Mouse (Mus musculus) ovary, adult 18-20 months (tissue): ENCODE results near the gene Adat1.

Experiments used
- DNase-seq: peaks from one replicate; pipeline ENCODE4 v3.0.0; 2022; ENCODE audit warnings: low spot score, mixed read lengths

Gene Adat1

DNA sequence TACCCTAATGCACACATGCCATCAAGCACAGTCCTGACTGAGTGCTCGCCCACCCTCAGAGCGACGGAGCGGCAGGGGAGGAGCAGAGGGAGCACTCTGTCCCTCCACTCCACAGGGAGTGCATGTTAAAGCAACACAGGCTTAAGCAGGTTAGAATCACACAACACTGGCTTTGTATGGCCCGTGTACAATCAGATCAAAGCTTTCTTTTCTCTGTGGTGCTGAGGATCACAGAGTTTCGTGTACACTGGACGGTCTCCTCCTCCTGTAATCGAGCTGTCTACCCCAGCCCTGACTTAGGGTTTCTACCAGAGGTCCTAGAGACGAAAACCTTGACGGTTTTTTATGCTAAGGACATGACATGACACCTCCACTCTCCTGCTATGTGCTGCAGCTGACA is 23.6 kb downstream of the Adat1 start:
- no peak for DNase-seq

GRCm38 (mm10) chr8:111967246-111967870 is 24.7 kb downstream of the Adat1 start:
- no peak for DNase-seq

GRCm38 (mm10) chr8:111964849-111965561 is 27.1 kb downstream of the Adat1 start:
- DNase-seq, result no peak

- DNase-seq, result no peak
These were observed 27.8 kb downstream of the Adat1 start for GRCm38 (mm10) chr8:111964351-111964750.

GRCm38 (mm10) chr8:111963546-111963945 is 28.6 kb downstream of the Adat1 start:
- DNase-seq, result no peak

- no peak for DNase-seq
These were observed 29.0 kb downstream of the Adat1 start for GRCm38 (mm10) chr8:111963091-111963490.

- DNase-seq, result no peak
These were observed 29.5 kb downstream of the Adat1 start for GRCm38 (mm10) chr8:111962589-111962988.

GRCm38 (mm10) chr8:111961330-111961729 is 30.8 kb downstream of the Adat1 start:
- DNase-seq, result no peak

- no peak for DNase-seq
These were observed 31.3 kb downstream of the Adat1 start for GRCm38 (mm10) chr8:111960591-111961321.

DNA sequence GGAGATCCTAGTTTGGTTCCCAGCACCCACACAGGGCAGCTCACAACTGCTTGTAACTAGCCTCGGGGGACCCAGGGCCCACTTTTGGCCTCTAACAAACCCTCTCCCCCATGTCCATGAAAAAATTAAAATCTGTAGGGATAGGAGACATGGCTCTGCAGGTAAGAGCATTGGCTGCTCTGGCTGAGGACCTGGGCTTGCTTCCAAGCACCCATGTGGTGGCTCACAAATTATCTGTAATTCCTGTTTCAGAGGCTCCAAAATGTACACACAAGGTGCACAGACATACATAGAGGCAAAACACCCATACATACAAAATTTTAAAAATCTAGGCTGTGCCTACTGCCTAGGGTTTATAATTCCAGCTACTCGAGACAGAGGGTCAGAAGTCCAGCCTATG is 34.9 kb downstream of the Adat1 start:
- no peak for DNase-seq

- DNase-seq, result no peak
These were observed 36.2 kb downstream of the Adat1 start for GRCm38 (mm10) chr8:111955879-111956278.

- DNase-seq, result no peak
These were observed 37.1 kb downstream of the Adat1 start for GRCm38 (mm10) chr8:111954844-111955594.

DNA sequence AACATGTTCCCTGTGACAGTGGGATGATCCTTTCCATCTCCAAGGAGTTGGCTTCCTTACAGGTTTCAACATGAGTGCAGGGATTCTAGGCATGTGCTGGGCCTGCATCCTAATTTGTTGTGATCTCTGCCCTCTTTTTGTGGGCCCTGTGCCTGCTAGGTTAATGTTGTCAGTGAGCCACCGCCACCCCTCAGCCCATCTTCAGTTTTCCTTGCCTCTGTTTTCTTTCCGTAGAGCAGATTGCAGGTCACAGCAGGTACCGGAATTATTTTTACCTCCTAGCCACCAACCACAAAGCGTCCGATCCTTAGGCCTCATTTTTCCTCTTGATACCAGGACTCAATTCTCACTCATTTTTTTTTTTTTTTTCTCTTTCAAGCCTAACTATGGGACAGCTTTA is 40.2 kb downstream of the Adat1 start:
- no peak for DNase-seq

DNA sequence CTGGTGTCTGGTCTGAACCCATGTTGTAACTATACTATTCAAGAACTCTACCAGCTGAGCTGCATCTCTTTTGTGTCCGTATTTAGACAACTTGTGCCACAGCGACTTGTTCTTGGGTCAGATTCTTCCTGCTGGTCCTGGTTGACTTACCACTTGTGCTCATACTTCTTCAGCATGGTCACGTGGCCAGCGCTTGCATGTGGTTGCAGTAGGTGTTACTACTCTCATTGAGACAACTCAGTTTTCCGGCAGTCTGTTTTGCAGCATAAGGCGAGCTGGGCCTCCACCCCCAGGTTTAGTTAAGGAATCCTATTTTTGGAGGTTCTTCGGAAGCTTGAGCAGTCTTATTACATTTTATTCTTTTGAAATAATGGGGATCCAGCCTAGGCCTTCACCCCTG is 40.8 kb downstream of the Adat1 start:
- DNase-seq, result no peak

- no peak for DNase-seq
These were observed 41.3 kb downstream of the Adat1 start for GRCm38 (mm10) chr8:111950846-111951245.

DNA sequence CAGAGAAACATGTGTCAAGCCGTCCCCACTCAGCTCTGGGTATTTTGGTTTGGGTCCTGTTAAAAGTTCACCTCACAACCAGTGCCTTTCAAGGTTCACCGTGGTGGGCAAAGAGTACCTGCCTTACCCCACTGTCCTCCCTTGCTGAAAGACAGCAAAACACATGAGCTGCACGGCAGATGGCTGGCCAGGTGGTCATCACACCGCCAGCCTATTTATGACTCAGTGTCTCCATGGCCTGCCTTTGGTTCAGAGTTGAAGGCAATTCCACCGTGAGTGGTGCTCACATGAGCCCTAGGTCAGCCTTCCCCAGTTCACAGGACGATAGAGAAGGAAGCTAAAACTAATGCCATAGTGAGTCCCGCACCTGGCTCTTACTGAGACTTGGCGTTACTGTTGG is 44.1 kb downstream of the Adat1 start:
- no peak for DNase-seq

- DNase-seq, result no peak
These were observed 45.0 kb downstream of the Adat1 start for GRCm38 (mm10) chr8:111947144-111947543.

DNA sequence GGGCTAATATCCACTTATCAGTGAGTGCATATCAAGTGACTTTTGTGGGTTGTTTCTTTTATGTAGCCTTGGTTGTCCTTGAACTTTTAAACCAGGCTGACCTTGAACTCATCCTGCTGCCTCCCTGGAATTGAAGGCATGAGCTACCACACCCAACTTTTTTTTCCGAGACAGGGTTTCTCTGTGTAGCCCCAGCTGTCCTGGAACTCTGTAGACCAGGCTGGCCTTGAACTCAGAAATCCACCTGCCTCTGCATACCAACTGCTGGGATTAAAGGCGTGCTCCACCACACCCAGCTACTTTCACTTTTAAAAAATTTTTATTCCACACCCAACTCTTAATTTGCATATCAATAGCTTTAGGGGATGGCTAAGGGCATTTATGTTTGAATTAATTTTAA is 48.6 kb downstream of the Adat1 start:
- DNase-seq, result no peak

DNA sequence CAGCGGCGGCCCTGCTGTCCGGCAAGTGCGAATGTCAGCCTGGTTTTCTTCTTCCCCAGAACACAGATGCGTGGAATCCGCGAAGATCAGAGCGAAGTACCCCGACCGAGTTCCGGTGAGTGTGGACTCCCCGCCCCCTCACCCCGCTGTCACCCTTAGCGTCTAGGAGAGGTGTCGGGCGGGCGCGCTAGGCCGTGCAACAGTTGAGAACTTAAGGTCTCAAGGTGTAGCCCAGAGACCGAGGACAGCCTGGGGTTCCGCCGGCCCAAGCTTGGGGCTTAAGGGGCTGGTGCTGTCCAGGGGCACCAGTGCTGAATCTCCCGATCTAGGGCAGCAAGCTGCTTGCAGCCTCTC is 51.0 kb downstream of the Adat1 start:
- DNase-seq, result peak; percentile 8

DNA sequence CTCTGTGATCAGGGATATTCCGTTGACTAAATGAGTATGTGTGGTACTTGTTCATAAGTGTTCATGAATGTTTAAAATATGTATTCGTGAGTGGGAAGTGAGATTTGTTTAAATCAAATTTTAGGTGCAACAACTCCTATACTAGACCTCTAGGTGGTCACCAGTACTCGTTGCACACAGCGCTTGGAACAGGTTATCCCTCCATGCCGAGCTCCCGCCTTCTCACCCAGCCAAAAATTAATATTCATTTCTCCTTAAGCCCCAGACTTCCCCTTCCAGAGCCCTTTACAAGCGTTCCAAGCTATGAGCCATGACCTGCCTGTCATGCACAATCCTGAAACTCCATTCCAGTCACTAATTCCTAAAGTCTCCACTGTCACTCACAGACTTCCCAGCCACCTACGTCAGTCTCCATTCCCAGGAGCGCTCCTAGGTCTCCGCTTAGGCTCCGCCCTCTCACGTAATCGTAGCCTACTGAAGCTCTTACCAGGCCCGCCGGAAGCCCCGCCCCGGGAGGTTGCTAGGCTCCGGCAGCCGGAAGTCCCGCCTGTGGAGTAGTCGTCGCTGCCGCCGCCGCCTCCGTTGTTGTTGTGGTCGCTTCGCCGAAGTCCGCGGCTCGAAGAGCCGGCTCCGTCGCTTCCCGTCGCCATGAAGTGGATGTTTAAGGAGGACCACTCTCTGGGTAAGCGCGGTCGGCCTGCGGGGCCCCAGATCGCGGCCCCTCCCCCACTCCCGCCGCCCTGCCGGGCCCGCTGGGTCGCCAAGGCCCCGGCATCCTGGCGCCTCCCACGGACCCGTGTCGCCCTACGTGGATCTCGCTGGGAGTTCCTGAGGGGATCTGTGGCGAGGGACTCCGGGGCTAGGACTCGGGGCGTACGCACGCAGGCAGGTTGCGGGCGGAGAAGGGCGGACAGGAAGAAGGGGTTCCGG is 51.7 kb downstream of the Adat1 start, which contains the start of gene Gabarapl2:
TSS of gene Gabarapl2 (plus strand) at position 533 of the 930 bp plus-strand sequence.
- peak; percentile 94 for DNase-seq

DNA sequence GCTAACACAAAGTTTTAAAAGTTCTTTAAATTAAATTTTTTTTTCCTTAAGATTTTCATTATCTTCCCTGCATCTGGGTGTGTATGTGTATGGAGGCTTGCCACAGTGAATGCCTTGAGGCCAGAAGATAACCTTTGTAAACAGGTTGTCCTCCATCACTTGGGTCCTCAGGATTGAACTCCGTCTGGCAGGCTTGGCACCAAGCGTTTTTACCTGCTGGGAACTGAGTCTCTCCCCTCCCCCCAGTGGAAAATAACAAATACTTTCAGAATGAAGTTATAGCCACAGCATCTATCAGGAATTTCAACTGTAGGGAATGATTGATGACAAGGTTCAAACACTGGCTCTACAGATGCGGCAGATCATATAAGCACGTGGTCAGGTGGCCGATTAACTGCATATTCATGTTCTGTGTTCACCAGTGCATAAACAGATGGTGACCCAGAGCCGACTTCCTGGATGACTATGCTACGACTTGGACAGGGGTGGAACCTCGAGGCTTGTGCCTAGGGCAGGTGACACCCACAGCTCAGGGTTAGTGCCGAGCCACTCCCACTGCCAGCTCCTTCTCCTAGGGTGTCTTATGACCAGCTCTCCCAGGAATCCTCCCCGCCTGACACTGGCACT is 52.5 kb downstream of the Adat1 start:
- DNase-seq, result peak; percentile 11
